Mouse (Mus musculus): ENCODE data around the gene Ctsl. TPM values are rescaled to one million over a fixed set of nuclear protein-coding genes. Genes with fewer than 3 reads are reported as not detected.

The Ctsl gene
- total RNA-seq (2021): 100 to 1,000 TPM; 145 to 162 TPM
- long read RNA-seq, experiment 1, transcript Ctsl-201 (8 exons, 1,971 nt): major isoform, 132 of 139 reads
- long read RNA-seq, experiment 1, partial matches to known transcripts: 7 of 139 reads
- long read RNA-seq, experiment 1, other reads (novel, unspliced or antisense): 0 of 139 reads
- long read RNA-seq, experiment 2, transcript Ctsl-201 (8 exons, 1,971 nt): major isoform, 112 of 118 reads
- long read RNA-seq, experiment 2, partial matches to known transcripts: 6 of 118 reads
- long read RNA-seq, experiment 2, other reads (novel, unspliced or antisense): 0 of 118 reads

- DNase-seq: peak; percentile 91
Measured at GRCm38 (mm10) chr13:64370173-64370940, at the start of gene Ctsl. Gene Ctsl (minus strand): TSS chr13:64370890.

GRCm38 (mm10) chr13:64416955-64417601 lies 46.4 kb upstream of the Ctsl start:
- DNase-seq: no peak

- no peak for DNase-seq
Measured at GRCm38 (mm10) chr13:64415659-64416058, 45.0 kb upstream of the Ctsl start.

GRCm38 (mm10) chr13:64412752-64413257 lies 42.1 kb upstream of the Ctsl start:
- no peak for DNase-seq

GRCm38 (mm10) chr13:64411282-64411681 lies 40.6 kb upstream of the Ctsl start:
- DNase-seq: no peak

GRCm38 (mm10) chr13:64410604-64411003 lies 39.9 kb upstream of the Ctsl start:
- no peak for DNase-seq

GRCm38 (mm10) chr13:64407992-64408391 lies 37.3 kb upstream of the Ctsl start:
- DNase-seq: no peak

- peak; percentile 15 for DNase-seq
Measured at GRCm38 (mm10) chr13:64405550-64405949, 34.9 kb upstream of the Ctsl start.

- DNase-seq: no peak
Measured at GRCm38 (mm10) chr13:64403519-64403918, 32.8 kb upstream of the Ctsl start.

- DNase-seq: no peak
Measured at GRCm38 (mm10) chr13:64402951-64403460, 32.3 kb upstream of the Ctsl start.

- DNase-seq: no peak
Measured at GRCm38 (mm10) chr13:64402504-64402949, 31.8 kb upstream of the Ctsl start.

- DNase-seq: no peak
Measured at GRCm38 (mm10) chr13:64402006-64402405, 31.3 kb upstream of the Ctsl start.

- DNase-seq: peak; percentile 14
Measured at GRCm38 (mm10) chr13:64400801-64401361, 30.2 kb upstream of the Ctsl start.

GRCm38 (mm10) chr13:64399906-64400305 lies 29.2 kb upstream of the Ctsl start:
- no peak for DNase-seq

- DNase-seq: no peak
Measured at GRCm38 (mm10) chr13:64398065-64398464, 27.4 kb upstream of the Ctsl start.

- no peak for DNase-seq
Measured at GRCm38 (mm10) chr13:64396979-64397378, 26.3 kb upstream of the Ctsl start.

- no peak for DNase-seq
Measured at GRCm38 (mm10) chr13:64388415-64388814, 17.7 kb upstream of the Ctsl start.

GRCm38 (mm10) chr13:64386048-64386447 lies 15.4 kb upstream of the Ctsl start:
- DNase-seq: no peak

GRCm38 (mm10) chr13:64384937-64385336 lies 14.2 kb upstream of the Ctsl start:
- no peak for DNase-seq

GRCm38 (mm10) chr13:64380251-64380650 lies 9.6 kb upstream of the Ctsl start:
- DNase-seq: no peak

GRCm38 (mm10) chr13:64378601-64379000 lies 7.9 kb upstream of the Ctsl start:
- DNase-seq: no peak

- no peak for DNase-seq
Measured at GRCm38 (mm10) chr13:64376472-64376871, 5.8 kb upstream of the Ctsl start.

All from gastrocnemius, postnatal 10 days (tissue).